Mouse (Mus musculus) right cerebral cortex, postnatal 4 days (tissue): Measurements from ENCODE around the gene Psmf1.

Source experiments
- DNase-seq: peaks from one replicate; pipeline ENCODE4 v3.0.0-alpha.2; 2022

Gene Psmf1

GRCm38 (mm10) chr2:151733151-151733865, 10.7 kb downstream of the Psmf1 start:
- no peak for DNase-seq

GRCm38 (mm10) chr2:151724094-151724493, 19.9 kb downstream of the Psmf1 start:
- no peak for DNase-seq

GRCm38 (mm10) chr2:151716318-151717055, 27.5 kb downstream of the Psmf1 start:
- DNase-seq, result no peak

- DNase-seq, result no peak
Observed at GRCm38 (mm10) chr2:151715526-151715925, 28.5 kb downstream of the Psmf1 start.

GRCm38 (mm10) chr2:151712647-151713046, 31.3 kb downstream of the Psmf1 start:
- DNase-seq, result no peak

GRCm38 (mm10) chr2:151702851-151703190, 41.2 kb downstream of the Psmf1 start:
- peak; percentile 44 for DNase-seq

- peak; percentile 70 for DNase-seq
Observed at GRCm38 (mm10) chr2:151702146-151702850, 41.7 kb downstream of the Psmf1 start.

- peak; percentile 16 for DNase-seq
Observed at GRCm38 (mm10) chr2:151701231-151702145, 42.5 kb downstream of the Psmf1 start, which contains the start of gene Tmem74b. Gene Tmem74b, plus strand, starts transcription at chr2:151702008.

GRCm38 (mm10) chr2:151682976-151683375, 61.0 kb downstream of the Psmf1 start:
- DNase-seq, result no peak

- DNase-seq, result no peak
Observed at GRCm38 (mm10) chr2:151682357-151682756, 61.6 kb downstream of the Psmf1 start.

GRCm38 (mm10) chr2:151676234-151676633, 67.8 kb downstream of the Psmf1 start:
- DNase-seq, result no peak

- DNase-seq, result no peak
Observed at GRCm38 (mm10) chr2:151670968-151671329, 73.0 kb downstream of the Psmf1 start.

- DNase-seq, result no peak
Observed at GRCm38 (mm10) chr2:151670026-151670967, 73.7 kb downstream of the Psmf1 start.

GRCm38 (mm10) chr2:151668433-151668832, 75.6 kb downstream of the Psmf1 start, which contains the start of gene Rad21l:
Gene Rad21l, minus strand, starts transcription at chr2:151668533.
- no peak for DNase-seq
